Comparison of ENCODE assay signal across 22 mouse cellular contexts in genomic region chr5:143127837-143128236, GRCm38 (mm10). TPM values are rescaled to one million over a fixed set of nuclear protein-coding genes. Genes with fewer than 3 reads are reported as not detected.
DNase-seq lines count a peak whose midpoint lies in the region; ATAC-seq and TF ChIP-seq lines count a peak whose summit lies in the region.
"Had no signal": no experiment of that assay in that cellular context is flagged by ENCODE, and none has a peak within 500 bp of the region (broad histone marks: within the 10 kb centered on the region; RNA-seq: fewer than 3 reads in every experiment).

No protein-coding gene starts in this region.

- H3K27me3 ChIP-seq in hindbrain, postnatal 0 days (ENCODE audit: insufficient read depth, low read length): no peaks in the 10 kb centered on the region
- no peaks in the 10 kb centered on the region for H3K27me3 ChIP-seq in hindbrain, embryonic 14.5 days (ENCODE audit: control insufficient read depth, insufficient read depth, low read length)
- no peaks in the 10 kb centered on the region for H3K27me3 ChIP-seq in kidney, embryonic 15.5 days
- H3K27me3 ChIP-seq: forebrain, embryonic 15.5 days; heart, embryonic 15.5 days; hindbrain, embryonic 13.5 days; neural tube, embryonic 15.5 days had no signal

- no peaks in the 10 kb centered on the region for H3K9me3 ChIP-seq in hindbrain, postnatal 0 days (ENCODE audit: low read length)
- H3K9me3 ChIP-seq in hindbrain, embryonic 14.5 days (ENCODE audit: control insufficient read depth, low read length): peaks cover 12% of the 10 kb centered on the region
- H3K9me3 ChIP-seq in kidney, embryonic 15.5 days (replicated peaks): 0 out of 2 replicates have a peak, but pooled peaks cover 2% of the 10 kb centered on the region
- H3K9me3 ChIP-seq: forebrain, embryonic 15.5 days; heart, embryonic 15.5 days had no signal

- peak; percentile 17 for DNase-seq in hindbrain, postnatal 0 days (ENCODE audit: low spot score)
- no peak for DNase-seq in hindbrain, embryonic 14.5 days (ENCODE audit: low spot score)
- peak; percentile 28 for DNase-seq in 3134 (ENCODE audit: extremely low read depth, insufficient read length, low spot score)
- peak; percentile 27 for DNase-seq in NIH3T3 (ENCODE audit: low read depth)
- peak; percentile 84 for DNase-seq in cerebellum, adult 9-11 months
- no peak for DNase-seq in yolk sac, embryonic 10.5 days (ENCODE audit: low spot score)
- DNase-seq: adrenal gland, postnatal 36 days; gastrocnemius, postnatal 25 days; kidney, adult 11 months; kidney, postnatal 25 days; liver; lung, adult 18-20 months; lung, postnatal 36 days; retina, postnatal 1 day had no signal

- ATAC-seq in hindbrain, postnatal 0 days: no peak
- ATAC-seq in hindbrain, embryonic 14.5 days (ENCODE audit: low FRiP score): no peak
- no peak for ATAC-seq in kidney, embryonic 15.5 days (replicated peaks; ENCODE audit: low FRiP score)
- ATAC-seq: forebrain, embryonic 15.5 days had no signal

- no peak overlapping the region for H3K4me3 ChIP-seq in hindbrain, postnatal 0 days (ENCODE audit: low read length)
- H3K4me3 ChIP-seq in hindbrain, embryonic 14.5 days (replicated peaks; ENCODE audit: low read length): no peak overlapping the region
- H3K4me3 ChIP-seq in kidney, embryonic 15.5 days (replicated peaks): no peak overlapping the region
- H3K4me3 ChIP-seq: forebrain, embryonic 15.5 days; heart, embryonic 15.5 days; hindbrain, embryonic 13.5 days; midbrain, embryonic 10.5 days; neural tube, embryonic 15.5 days had no signal

- no peak overlapping the region for H3K9ac ChIP-seq in hindbrain, postnatal 0 days (replicated peaks; ENCODE audit: low read length)
- no peak overlapping the region for H3K9ac ChIP-seq in hindbrain, embryonic 14.5 days
- no peak overlapping the region for H3K9ac ChIP-seq in kidney, embryonic 15.5 days
- H3K9ac ChIP-seq: forebrain, embryonic 15.5 days; heart, embryonic 15.5 days; hindbrain, embryonic 13.5 days; neural tube, embryonic 15.5 days had no signal

- TF ChIP-seq CTCF in hindbrain, postnatal 0 days (IDR thresholded peaks at IDR 0.05; ENCODE audit: low read depth): no peak

- H3K36me3 ChIP-seq in hindbrain, postnatal 0 days (ENCODE audit: insufficient read depth, low read length): no peaks in the 10 kb centered on the region
- H3K36me3 ChIP-seq in hindbrain, embryonic 14.5 days (replicated peaks; ENCODE audit: control insufficient read depth, insufficient read depth): no peaks in the 10 kb centered on the region
- H3K36me3 ChIP-seq in kidney, embryonic 15.5 days: no peaks in the 10 kb centered on the region
- H3K36me3 ChIP-seq: forebrain, embryonic 15.5 days; heart, embryonic 15.5 days; hindbrain, embryonic 13.5 days; midbrain, embryonic 10.5 days; neural tube, embryonic 15.5 days had no signal

- no peaks in the 10 kb centered on the region for H3K4me1 ChIP-seq in hindbrain, postnatal 0 days (ENCODE audit: insufficient read depth, low read length)
- H3K4me1 ChIP-seq in hindbrain, embryonic 14.5 days (replicated peaks; ENCODE audit: control insufficient read depth, insufficient read depth, low read length): 0 out of 2 replicates have a peak, but pooled peaks cover 8% of the 10 kb centered on the region
- no peaks in the 10 kb centered on the region for H3K4me1 ChIP-seq in kidney, embryonic 15.5 days

- no peak overlapping the region for H3K4me2 ChIP-seq in hindbrain, postnatal 0 days (ENCODE audit: low read depth, low read length)
- H3K4me2 ChIP-seq in hindbrain, embryonic 14.5 days (replicated peaks): no peak overlapping the region
- H3K4me2 ChIP-seq in kidney, embryonic 15.5 days: no peak overlapping the region
- H3K4me2 ChIP-seq: forebrain, embryonic 15.5 days; heart, embryonic 15.5 days; hindbrain, embryonic 13.5 days; neural tube, embryonic 15.5 days had no signal

- WGBS in hindbrain, postnatal 0 days: 69% methylated on average over 8 of the region's 8 CpGs
- WGBS in hindbrain, embryonic 14.5 days: 87% methylated on average over 8 of the region's 8 CpGs
- WGBS in kidney, embryonic 15.5 days: 76% methylated on average over 8 of the region's 8 CpGs

- H3K27ac ChIP-seq in hindbrain, postnatal 0 days: no peak overlapping the region
- no peak overlapping the region for H3K27ac ChIP-seq in hindbrain, embryonic 14.5 days
- H3K27ac ChIP-seq in kidney, embryonic 15.5 days: no peak overlapping the region
- H3K27ac ChIP-seq: forebrain, embryonic 15.5 days; heart, embryonic 15.5 days; hindbrain, embryonic 13.5 days; midbrain, embryonic 10.5 days; neural tube, embryonic 15.5 days; stomach, postnatal 0 days had no signal

RNA-seq across cellular contexts. Expression of gene Rnf216, which starts 15.0 kb away (rescaled TPM):
- 28.0 and 32.7 TPM in 2 replicates for total RNA-seq in hindbrain, postnatal 0 days (2014; rRNA removed)
- 25.3 and 29.7 TPM in 2 replicates for polyA plus RNA-seq in hindbrain, postnatal 0 days (2015; fragmentation: Nextera tagmentation; extraction: Ambion mirVana)
- polyA plus RNA-seq in hindbrain, embryonic 14.5 days (2014; fragmentation: Nextera tagmentation; extraction: Ambion mirVana): 29.4 and 29.8 TPM in 2 replicates
- 44.5 and 46.9 TPM in 2 replicates for polyA plus RNA-seq in kidney, embryonic 15.5 days (2015; fragmentation: Nextera tagmentation; extraction: Ambion mirVana)

RNA-seq across cellular contexts. Expression of gene Olfr718-ps1, which starts 19.5 kb away (rescaled TPM):
- total RNA-seq in hindbrain, postnatal 0 days (2014; rRNA removed): not detected in 2 replicates
- polyA plus RNA-seq in hindbrain, postnatal 0 days (2015; fragmentation: Nextera tagmentation; extraction: Ambion mirVana): not detected in 2 replicates
- polyA plus RNA-seq in hindbrain, embryonic 14.5 days (2014; fragmentation: Nextera tagmentation; extraction: Ambion mirVana): 0.07 TPM in 1 of 2 replicates, not detected in the other
- 0.04 TPM in 1 of 2 replicates, not detected in the other for polyA plus RNA-seq in kidney, embryonic 15.5 days (2015; fragmentation: Nextera tagmentation; extraction: Ambion mirVana)
- total RNA-seq: MEL had no signal
- polyA plus RNA-seq: forebrain, embryonic 15.5 days; heart, embryonic 15.5 days; midbrain, embryonic 10.5 days; neural tube, embryonic 15.5 days; stomach, postnatal 0 days had no signal

RNA-seq across cellular contexts. Expression of gene Rbak, which starts 52.7 kb away (rescaled TPM):
- total RNA-seq in hindbrain, postnatal 0 days (2014; rRNA removed): 11.8 and 13.3 TPM in 2 replicates
- polyA plus RNA-seq in hindbrain, postnatal 0 days (2015; fragmentation: Nextera tagmentation; extraction: Ambion mirVana): 9.3 and 10.0 TPM in 2 replicates
- polyA plus RNA-seq in hindbrain, embryonic 14.5 days (2014; fragmentation: Nextera tagmentation; extraction: Ambion mirVana): 10.4 and 13.9 TPM in 2 replicates
- 12.8 and 16.8 TPM in 2 replicates for polyA plus RNA-seq in kidney, embryonic 15.5 days (2015; fragmentation: Nextera tagmentation; extraction: Ambion mirVana)

RNA-seq across cellular contexts. Expression of gene Spdye4b, which starts 53.0 kb away (rescaled TPM):
- 0.11 TPM in 1 of 2 replicates, not detected in the other for total RNA-seq in hindbrain, postnatal 0 days (2014; rRNA removed)
- not detected in 2 replicates for polyA plus RNA-seq in hindbrain, postnatal 0 days (2015; fragmentation: Nextera tagmentation; extraction: Ambion mirVana)
- not detected in 2 replicates for polyA plus RNA-seq in hindbrain, embryonic 14.5 days (2014; fragmentation: Nextera tagmentation; extraction: Ambion mirVana)
- polyA plus RNA-seq in kidney, embryonic 15.5 days (2015; fragmentation: Nextera tagmentation; extraction: Ambion mirVana): not detected in 2 replicates
- total RNA-seq: adrenal gland, postnatal 36 days; gastrocnemius, postnatal 25 days; MEL had no signal
- polyA plus RNA-seq: forebrain, embryonic 15.5 days; heart, embryonic 15.5 days; hindbrain, embryonic 13.5 days; midbrain, embryonic 10.5 days; neural tube, embryonic 15.5 days; stomach, postnatal 0 days had no signal

Comparison
In these comparisons a context has a peak if more than half of its experiments do, and no peak if none do; other contexts are left out.
1. DNase-seq: peak in hindbrain, postnatal 0 days (single experiment), 3134 (single experiment), NIH3T3 (single experiment) and cerebellum, adult 9-11 months (single experiment); none in hindbrain, embryonic 14.5 days (single experiment) and yolk sac, embryonic 10.5 days (single experiment).